Mouse (Mus musculus) limb, embryonic 12.5 days (tissue): ENCODE measurements around the gene Rpl28. TPM values are rescaled to one million over a fixed set of nuclear protein-coding genes. Genes with fewer than 3 reads are reported as not detected.
"Not testable (repeated sequence)": the region's sequence is repeated elsewhere in the genome, so short reads cannot be mapped to it uniquely, and the experiment has no call there.

Experiments used
- ATAC-seq: fragments of 200-750 bp; cut with Nextera tagmentation; 2 replicates; pipeline ENCODE4 v1.8.0; 2017; ENCODE audit warnings: low read depth, moderate TSS enrichment; ENCODE audit not compliant: insufficient number of reproducible peaks, insufficient read depth, low FRiP score, low TSS enrichment
- H3K27ac ChIP-seq: fragments of 300-500 bp; sonication (generic); 2 replicates; pipeline ENCODE4 v1.5.1; 2016; ENCODE audit warnings: mild to moderate bottlenecking, moderate library complexity
- H3K27me3 ChIP-seq: fragments of 300-500 bp; sonication (generic); 2 replicates; pipeline ENCODE4 v1.6.1; 2016; ENCODE audit warnings: mild to moderate bottlenecking, moderate library complexity
- H3K36me3 ChIP-seq: fragments of 300-500 bp; sonication (generic); 2 replicates; pipeline ENCODE4 v1.6.1; 2016; ENCODE audit warnings: mild to moderate bottlenecking, moderate library complexity
- H3K4me1 ChIP-seq: fragments of 300-500 bp; sonication (generic); replicated peaks from 2 replicates; pipeline ENCODE4 v1.6.1; 2016
- H3K4me2 ChIP-seq: fragments of 300-500 bp; sonication (generic); 2 replicates; pipeline ENCODE4 v1.6.1; 2016; ENCODE audit warnings: mild to moderate bottlenecking, moderate library complexity
- H3K4me3 ChIP-seq: fragments of 300-500 bp; sonication (generic); replicated peaks from 2 replicates; pipeline ENCODE4 v1.5.1; 2016; ENCODE audit warnings: mild to moderate bottlenecking
- H3K9ac ChIP-seq: fragments of 300-500 bp; sonication (generic); replicated peaks from 2 replicates; pipeline ENCODE4 v1.6.1; 2016; ENCODE audit warnings: mild to moderate bottlenecking, moderate library complexity
- H3K9me3 ChIP-seq: fragments of 300-500 bp; sonication (generic); 2 replicates; pipeline ENCODE4 v1.6.1; 2016; ENCODE audit warnings: mild to moderate bottlenecking, moderate library complexity
- WGBS: fragments of 180-500 bp; shearing (Covaris S2); methylation state at CpG from one replicate; pipeline ENCODE4 v1.1.7; 2016; 5-methylcytosine and 5-hydroxymethylcytosine counted together
- polyA plus RNA-seq: library from polyadenylated mRNA; unstranded; fragments of >200 nt; fragmentation: Nextera tagmentation; extraction: Ambion mirVana; gene quantifications from 2 replicates; pipeline ENCODE4 v1.2.1, GENCODE M21; 2016

Rpl28 gene
- polyA plus RNA-seq, 1 experiment from 2014 or later: 396 TPM

- Histone ChIP-seq H3K27me3 (no peaks in the 10 kb centered on the region), H3K4me2 (peak within 1 kb of the TSS; percentile 86), H3K9me3 (no peaks in the 10 kb centered on the region), H3K9ac (peak within 1 kb of the TSS; percentile 99), H3K4me3 (peak within 1 kb of the TSS; percentile 99), H3K36me3 (peaks cover 34% of the 10 kb centered on the region), H3K4me1 (peaks cover 22% of the 10 kb centered on the region), H3K27ac (peak within 1 kb of the TSS; percentile 95)
- ATAC-seq: peak; percentile 99
- WGBS: under 1% methylated on average over 62 of the region's 62 CpGs
Observed at GRCm38 (mm10) chr7:4812303-4813104, 19.8 kb downstream of the Rpl28 start, which contains the start of gene Ube2s. TSS of gene Ube2s (minus strand) at chr7:4812590.

- Histone ChIP-seq H3K36me3 (peaks cover 29% of the 10 kb centered on the region), H3K4me3 (peak overlapping the region; percentile 99), H3K4me2 (peak overlapping the region; percentile 54), H3K4me1 (peaks cover 22% of the 10 kb centered on the region), H3K27ac (peak overlapping the region; percentile 89), H3K9ac (peak overlapping the region; percentile 44), H3K9me3 (no peaks in the 10 kb centered on the region), H3K27me3 (no peaks in the 10 kb centered on the region)
- ATAC-seq: no peak
- WGBS: 30% methylated on average over 8 of the region's 8 CpGs
Observed at GRCm38 (mm10) chr7:4813105-4813791, 20.6 kb downstream of the Rpl28 start.

DNA sequence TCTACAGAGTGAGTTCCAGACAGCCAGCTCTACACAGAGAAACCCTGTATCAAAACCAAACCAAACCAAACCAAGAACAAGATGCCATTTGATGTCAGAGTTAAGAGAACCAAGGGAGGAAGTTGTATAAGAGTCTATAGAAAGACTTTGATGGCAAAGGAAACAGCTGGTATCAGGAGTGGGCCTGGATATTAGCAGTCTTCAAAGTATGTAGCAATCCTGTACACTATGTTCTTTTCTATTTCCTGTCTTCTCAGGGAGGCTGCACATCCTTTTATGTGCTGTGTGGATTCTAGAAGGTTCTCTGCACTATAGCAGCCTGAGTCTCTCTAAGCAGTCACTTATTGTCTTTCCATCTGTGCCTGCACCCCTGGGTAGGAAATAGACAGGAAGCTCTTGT is 23.9 kb downstream of the Rpl28 start:
- Histone ChIP-seq H3K4me2 (no peak overlapping the region), H3K9me3 (no peaks in the 10 kb centered on the region), H3K4me3 (no peak overlapping the region), H3K9ac (no peak overlapping the region), H3K36me3 (no peaks in the 10 kb centered on the region), H3K4me1 (no peaks in the 10 kb centered on the region), H3K27me3 (no peaks in the 10 kb centered on the region), H3K27ac (no peak overlapping the region)
- no peak for ATAC-seq

DNA sequence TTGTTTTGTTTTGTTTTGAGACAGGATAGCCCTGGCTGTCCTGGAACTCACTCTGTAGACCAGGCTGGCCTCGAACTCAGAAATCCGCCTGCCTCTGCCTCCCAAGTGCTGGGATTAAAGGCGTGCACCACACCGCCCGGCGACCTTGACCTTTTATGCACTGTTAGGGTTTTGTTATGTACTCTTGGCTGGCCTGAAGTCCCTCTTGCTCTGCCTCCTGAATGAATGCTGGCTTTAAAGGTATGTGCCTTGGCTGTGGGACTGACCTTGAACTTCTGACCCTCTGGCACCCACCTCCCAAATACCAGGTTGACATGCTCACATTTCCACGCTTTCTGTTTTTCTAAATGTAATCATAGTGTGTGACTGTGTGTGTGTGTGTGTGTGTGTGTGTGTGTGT is 28.3 kb downstream of the Rpl28 start:
- not testable (repeated sequence) for ATAC-seq, H3K9me3 ChIP-seq, H3K4me1 ChIP-seq, H3K36me3 ChIP-seq, H3K9ac ChIP-seq, H3K27me3 ChIP-seq, H3K4me3 ChIP-seq, H3K27ac ChIP-seq, H3K4me2 ChIP-seq
- WGBS: 91% methylated on average over 7 of the region's 7 CpGs

- Histone ChIP-seq H3K9ac (no peak overlapping the region), H3K4me2 (no peak overlapping the region), H3K4me3 (no peak overlapping the region), H3K27ac (no peak overlapping the region), H3K4me1 (0 out of 2 replicates have a peak, but pooled peaks cover 3% of the 10 kb centered on the region), H3K27me3 (no peaks in the 10 kb centered on the region), H3K9me3 (no peaks in the 10 kb centered on the region), H3K36me3 (no peaks in the 10 kb centered on the region)
- WGBS: 86% methylated on average over 4 of the region's 4 CpGs
- no peak for ATAC-seq
Observed at GRCm38 (mm10) chr7:4821690-4822089, 29.0 kb downstream of the Rpl28 start.

GRCm38 (mm10) chr7:4822162-4822907 is 29.7 kb downstream of the Rpl28 start:
- WGBS: 58% methylated on average over 6 of the region's 6 CpGs
- H3K27me3 ChIP-seq: no peaks in the 10 kb centered on the region
- H3K36me3 ChIP-seq: no peaks in the 10 kb centered on the region
- H3K9ac ChIP-seq: no peak overlapping the region
- H3K4me1 ChIP-seq: 0 out of 2 replicates have a peak, but pooled peaks cover 3% of the 10 kb centered on the region
- no peak for ATAC-seq
- H3K4me2 ChIP-seq: no peak overlapping the region
- no peak overlapping the region for H3K4me3 ChIP-seq
- no peak overlapping the region for H3K27ac ChIP-seq
- no peaks in the 10 kb centered on the region for H3K9me3 ChIP-seq

DNA sequence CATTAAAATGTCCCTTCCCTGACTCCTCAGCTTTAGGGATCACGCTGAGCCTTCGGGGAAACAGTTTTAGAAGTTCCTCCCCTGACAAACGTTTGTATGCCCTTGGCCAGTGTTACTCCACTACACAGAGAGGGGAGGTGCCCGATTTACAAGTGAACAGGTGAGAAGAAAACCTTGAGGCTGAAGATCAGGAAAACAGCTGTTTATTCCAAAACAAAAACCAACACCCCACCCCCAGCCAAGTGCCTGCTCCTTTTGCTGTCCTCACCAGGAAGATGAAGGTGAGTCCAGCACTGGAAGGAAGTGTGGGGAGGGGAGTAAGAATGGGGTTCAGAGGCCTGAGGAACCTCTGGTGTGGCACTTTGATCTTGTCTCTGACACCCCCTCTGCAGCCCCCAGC is 32.7 kb downstream of the Rpl28 start:
- ATAC-seq: no peak
- 40% methylated on average over 4 of the region's 4 CpGs for WGBS

GRCm38 (mm10) chr7:4830476-4830875 is 37.8 kb downstream of the Rpl28 start:
- no peak for ATAC-seq
- H3K27me3 ChIP-seq: peaks cover 57% of the 10 kb centered on the region
- H3K4me2 ChIP-seq: no peak overlapping the region
- H3K4me3 ChIP-seq: no peak overlapping the region
- H3K36me3 ChIP-seq: no peaks in the 10 kb centered on the region
- H3K9ac ChIP-seq: no peak overlapping the region
- no peaks in the 10 kb centered on the region for H3K4me1 ChIP-seq
- H3K9me3 ChIP-seq: no peaks in the 10 kb centered on the region
- H3K27ac ChIP-seq: no peak overlapping the region
- 7% methylated on average over 12 of the region's 12 CpGs for WGBS

More for the DNA sequence above, 32.7 kb downstream of the Rpl28 start:
- no peak overlapping the region for H3K9ac ChIP-seq
- no peaks in the 10 kb centered on the region for H3K36me3 ChIP-seq
- 0 out of 2 replicates have a peak, but pooled peaks cover 3% of the 10 kb centered on the region for H3K4me1 ChIP-seq
- H3K27ac ChIP-seq: no peak overlapping the region
- peaks cover 9% of the 10 kb centered on the region for H3K27me3 ChIP-seq
- H3K4me3 ChIP-seq: no peak overlapping the region
- no peak overlapping the region for H3K4me2 ChIP-seq
- H3K9me3 ChIP-seq: no peaks in the 10 kb centered on the region

- Histone ChIP-seq H3K9me3 (no peaks in the 10 kb centered on the region), H3K27me3 (peaks cover 96% of the 10 kb centered on the region), H3K9ac (peak overlapping the region; percentile 58; the same call in 1 of the 2 replicates), H3K4me1 (peaks cover 10% of the 10 kb centered on the region), H3K36me3 (no peaks in the 10 kb centered on the region), H3K27ac (no peak overlapping the region), H3K4me3 (peak overlapping the region; percentile 51), H3K4me2 (peak overlapping the region; percentile 82)
- peak; percentile 49; the same call in 1 of the 2 replicates for ATAC-seq
- 4% methylated on average over 34 of the region's 34 CpGs for WGBS
Observed at GRCm38 (mm10) chr7:4835631-4836327, 43.1 kb downstream of the Rpl28 start.

DNA sequence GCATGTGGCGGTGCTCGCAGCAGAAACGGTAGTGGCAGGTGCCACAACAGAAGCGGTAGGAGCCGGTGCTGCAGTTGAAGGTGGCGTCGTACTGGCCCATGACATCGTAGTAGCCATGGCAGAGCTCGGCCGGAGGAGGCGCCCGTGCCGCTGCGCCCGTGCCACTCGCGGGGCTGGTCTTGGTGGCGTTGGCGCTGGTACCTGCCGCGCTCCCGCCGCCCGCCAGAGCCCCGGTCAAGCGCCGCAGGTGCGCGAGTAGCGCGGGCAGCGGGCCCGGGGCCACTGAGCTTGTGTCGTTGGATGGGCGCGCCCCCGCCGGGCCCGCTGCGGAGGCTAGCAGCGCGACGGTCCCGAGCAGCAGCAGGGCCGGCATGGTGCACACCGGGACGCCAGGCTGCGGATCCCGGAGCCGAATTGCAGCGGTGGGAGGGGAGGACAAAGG is 43.7 kb downstream of the Rpl28 start:
- peak; percentile 75 for ATAC-seq
- peak overlapping the region; percentile 82 for H3K4me2 ChIP-seq
- no peak overlapping the region for H3K27ac ChIP-seq
- peaks cover 10% of the 10 kb centered on the region for H3K4me1 ChIP-seq
- peak overlapping the region; percentile 58 for H3K9ac ChIP-seq
- WGBS: under 1% methylated on average over 37 of the region's 51 CpGs
- H3K36me3 ChIP-seq: no peaks in the 10 kb centered on the region
- H3K4me3 ChIP-seq: peak overlapping the region; percentile 51
- H3K9me3 ChIP-seq: no peaks in the 10 kb centered on the region
- peaks cover 96% of the 10 kb centered on the region for H3K27me3 ChIP-seq
